Mouse (Mus musculus): ENCODE data around the gene Jade2. TPM values are rescaled to one million over a fixed set of nuclear protein-coding genes. Genes with fewer than 3 reads are reported as not detected.

Gene Jade2
- total RNA-seq (2014; rRNA removed): 3.6 and 3.7 TPM in 2 replicates
- 0.95 and 0.98 TPM in 2 replicates for polyA plus RNA-seq (2015; fragmentation: Nextera tagmentation; extraction: Ambion mirVana)

- H3K9me3 ChIP-seq (ENCODE audit: low read length): no peaks in the 10 kb centered on the region
- peaks cover 5% of the 10 kb centered on the region; the same call in 1 of the 2 replicates for H3K4me1 ChIP-seq (ENCODE audit: insufficient read depth, low read length)
- peak within 1 kb of the TSS; percentile 80 for H3K27ac ChIP-seq (ENCODE audit: low read depth, low read length)
- H3K4me2 ChIP-seq (ENCODE audit: low read depth, low read length, poor library complexity, severe bottlenecking): peak within 1 kb of the TSS; percentile 99
- peak; percentile 32 for TF ChIP-seq CTCF (IDR thresholded peaks at IDR 0.05)
- peak within 1 kb of the TSS; percentile 71 for H3K4me3 ChIP-seq (ENCODE audit: low read depth, low read length)
- H3K36me3 ChIP-seq (ENCODE audit: insufficient read depth, low read length): no peaks in the 10 kb centered on the region
- peak within 1 kb of the TSS; percentile 85 for H3K9ac ChIP-seq (replicated peaks; ENCODE audit: low read length, poor library complexity, severe bottlenecking)
- ATAC-seq (ENCODE audit: low FRiP score) (peak; percentile 20; the same call in 1 of the 2 replicates), DNase-seq (ENCODE audit: low spot score) (peak; percentile 64)
- no peaks in the 10 kb centered on the region for H3K27me3 ChIP-seq (ENCODE audit: insufficient read depth, low read length)
- 0% methylated on average over 34 of the region's 47 CpGs for WGBS
These were observed at the start of gene Jade2 for GRCm38 (mm10) chr11:51857081-51857671. Gene Jade2, minus strand, starts transcription at chr11:51857653.

- H3K4me1 ChIP-seq (ENCODE audit: insufficient read depth, low read length): no peaks in the 10 kb centered on the region
- no peak for TF ChIP-seq CTCF (IDR thresholded peaks at IDR 0.05)
- ATAC-seq (ENCODE audit: low FRiP score) (no peak), DNase-seq (ENCODE audit: low spot score) (no peak)
- H3K36me3 ChIP-seq (ENCODE audit: insufficient read depth, low read length): no peaks in the 10 kb centered on the region
- no peak overlapping the region for H3K9ac ChIP-seq (replicated peaks; ENCODE audit: low read length, poor library complexity, severe bottlenecking)
- no peaks in the 10 kb centered on the region for H3K9me3 ChIP-seq (ENCODE audit: low read length)
- no peak overlapping the region for H3K4me3 ChIP-seq (ENCODE audit: low read depth, low read length)
- WGBS: 95% methylated on average over 3 of the region's 3 CpGs
- H3K27ac ChIP-seq (ENCODE audit: low read depth, low read length): no peak overlapping the region
- no peaks in the 10 kb centered on the region for H3K27me3 ChIP-seq (ENCODE audit: insufficient read depth, low read length)
- H3K4me2 ChIP-seq (ENCODE audit: low read depth, low read length, poor library complexity, severe bottlenecking): no peak overlapping the region
These were observed 46.8 kb upstream of the Jade2 start for GRCm38 (mm10) chr11:51904224-51904623.

GRCm38 (mm10) chr11:51899691-51900090, 42.2 kb upstream of the Jade2 start:
- ATAC-seq (ENCODE audit: low FRiP score) (no peak), DNase-seq (ENCODE audit: low spot score) (no peak)
- Histone ChIP-seq H3K36me3 (ENCODE audit: insufficient read depth, low read length) (no peaks in the 10 kb centered on the region), H3K4me2 (ENCODE audit: low read depth, low read length, poor library complexity, severe bottlenecking) (no peak overlapping the region), H3K4me1 (ENCODE audit: insufficient read depth, low read length) (no peaks in the 10 kb centered on the region), H3K4me3 (ENCODE audit: low read depth, low read length) (no peak overlapping the region), H3K27ac (ENCODE audit: low read depth, low read length) (no peak overlapping the region), H3K27me3 (ENCODE audit: insufficient read depth, low read length) (no peaks in the 10 kb centered on the region), H3K9ac (replicated peaks; ENCODE audit: low read length, poor library complexity, severe bottlenecking) (no peak overlapping the region), H3K9me3 (ENCODE audit: low read length) (no peaks in the 10 kb centered on the region)
- WGBS: 93% methylated on average over 10 of the region's 10 CpGs
- no peak for TF ChIP-seq CTCF (IDR thresholded peaks at IDR 0.05)

GRCm38 (mm10) chr11:51898326-51899080, 41.0 kb upstream of the Jade2 start:
- no peaks in the 10 kb centered on the region for H3K4me1 ChIP-seq (ENCODE audit: insufficient read depth, low read length)
- no peaks in the 10 kb centered on the region for H3K27me3 ChIP-seq (ENCODE audit: insufficient read depth, low read length)
- no peak overlapping the region for H3K27ac ChIP-seq (ENCODE audit: low read depth, low read length)
- ATAC-seq (ENCODE audit: low FRiP score): no peak
- no peak overlapping the region for H3K4me2 ChIP-seq (ENCODE audit: low read depth, low read length, poor library complexity, severe bottlenecking)
- DNase-seq (ENCODE audit: low spot score): no peak
- 75% methylated on average over 21 of the region's 21 CpGs for WGBS
- TF ChIP-seq CTCF (IDR thresholded peaks at IDR 0.05): no peak
- no peaks in the 10 kb centered on the region for H3K9me3 ChIP-seq (ENCODE audit: low read length)
- no peaks in the 10 kb centered on the region for H3K36me3 ChIP-seq (ENCODE audit: insufficient read depth, low read length)
- no peak overlapping the region for H3K9ac ChIP-seq (replicated peaks; ENCODE audit: low read length, poor library complexity, severe bottlenecking)
- no peak overlapping the region for H3K4me3 ChIP-seq (ENCODE audit: low read depth, low read length)

GRCm38 (mm10) chr11:51897311-51897710, 39.9 kb upstream of the Jade2 start:
- WGBS: 77% methylated on average over 11 of the region's 11 CpGs
- TF ChIP-seq CTCF (IDR thresholded peaks at IDR 0.05): no peak
- H3K4me1 ChIP-seq (ENCODE audit: insufficient read depth, low read length): no peaks in the 10 kb centered on the region
- H3K36me3 ChIP-seq (ENCODE audit: insufficient read depth, low read length): no peaks in the 10 kb centered on the region
- H3K27ac ChIP-seq (ENCODE audit: low read depth, low read length): no peak overlapping the region
- no peak for ATAC-seq (ENCODE audit: low FRiP score)
- no peak overlapping the region for H3K4me3 ChIP-seq (ENCODE audit: low read depth, low read length)
- no peaks in the 10 kb centered on the region for H3K27me3 ChIP-seq (ENCODE audit: insufficient read depth, low read length)
- no peak for DNase-seq (ENCODE audit: low spot score)
- no peaks in the 10 kb centered on the region for H3K9me3 ChIP-seq (ENCODE audit: low read length)
- no peak overlapping the region for H3K4me2 ChIP-seq (ENCODE audit: low read depth, low read length, poor library complexity, severe bottlenecking)
- H3K9ac ChIP-seq (replicated peaks; ENCODE audit: low read length, poor library complexity, severe bottlenecking): no peak overlapping the region

- Histone ChIP-seq H3K4me1 (ENCODE audit: insufficient read depth, low read length) (no peaks in the 10 kb centered on the region), H3K27ac (ENCODE audit: low read depth, low read length) (no peak overlapping the region), H3K4me3 (ENCODE audit: low read depth, low read length) (no peak overlapping the region), H3K4me2 (ENCODE audit: low read depth, low read length, poor library complexity, severe bottlenecking) (no peak overlapping the region), H3K27me3 (ENCODE audit: insufficient read depth, low read length) (no peaks in the 10 kb centered on the region), H3K9me3 (ENCODE audit: low read length) (no peaks in the 10 kb centered on the region), H3K9ac (replicated peaks; ENCODE audit: low read length, poor library complexity, severe bottlenecking) (no peak overlapping the region), H3K36me3 (ENCODE audit: insufficient read depth, low read length) (no peaks in the 10 kb centered on the region)
- ATAC-seq (ENCODE audit: low FRiP score) (no peak), DNase-seq (ENCODE audit: low spot score) (no peak)
- TF ChIP-seq CTCF (IDR thresholded peaks at IDR 0.05): no peak
- WGBS: 35% methylated on average over 4 of the region's 4 CpGs
These were observed 38.6 kb upstream of the Jade2 start for GRCm38 (mm10) chr11:51896012-51896411.
